Mouse (Mus musculus) hindbrain, embryonic 16.5 days (tissue): ENCODE results near the gene Mpig6b. TPM values are rescaled to one million over a fixed set of nuclear protein-coding genes. Genes with fewer than 3 reads are reported as not detected.
"Not testable (repeated sequence)": the region's sequence is repeated elsewhere in the genome, so short reads cannot be mapped to it uniquely, and the experiment has no call there.

Experiments used
- ATAC-seq: fragments of 200-750 bp; cut with Nextera tagmentation; 2 replicates; pipeline ENCODE4 v1.8.0; 2017; ENCODE audit warnings: moderate TSS enrichment, moderate library complexity
- H3K27ac ChIP-seq: fragments of 300-500 bp; sonication (generic); 2 replicates; pipeline ENCODE4 v1.5.1; 2014; ENCODE audit warnings: low read depth, mild to moderate bottlenecking, control low read depth, low read length, moderate library complexity
- H3K27me3 ChIP-seq: fragments of 300-500 bp; sonication (generic); replicated peaks from 2 replicates; pipeline ENCODE4 v1.6.1; 2014; ENCODE audit warnings: low read length; ENCODE audit not compliant: control insufficient read depth, insufficient read depth
- H3K36me3 ChIP-seq: fragments of 300-500 bp; sonication (generic); 2 replicates; pipeline ENCODE4 v1.6.1; 2014; ENCODE audit warnings: mild to moderate bottlenecking, low read length, moderate library complexity, mixed read lengths; ENCODE audit not compliant: control insufficient read depth, insufficient read depth
- H3K4me1 ChIP-seq: fragments of 300-500 bp; sonication (generic); 2 replicates; pipeline ENCODE4 v1.6.1; 2014; ENCODE audit warnings: low read depth, low read length; ENCODE audit not compliant: control insufficient read depth, insufficient read depth
- H3K4me2 ChIP-seq: fragments of 300-500 bp; sonication (generic); 2 replicates; pipeline ENCODE4 v1.6.1; 2014; ENCODE audit warnings: mild to moderate bottlenecking, low read length, control low read depth, moderate library complexity
- H3K4me3 ChIP-seq: fragments of 300-500 bp; sonication (generic); 2 replicates; pipeline ENCODE4 v1.5.1; 2014; ENCODE audit warnings: mild to moderate bottlenecking, low read length, control low read depth, moderate library complexity
- H3K9ac ChIP-seq: fragments of 300-500 bp; sonication (generic); 2 replicates; pipeline ENCODE4 v1.6.1; 2014; ENCODE audit warnings: low read depth, mild to moderate bottlenecking, control low read depth, low read length, moderate library complexity
- H3K9me3 ChIP-seq: fragments of 300-500 bp; sonication (generic); 2 replicates; pipeline ENCODE4 v1.6.1; 2014; ENCODE audit warnings: mild to moderate bottlenecking, low read length, moderate library complexity; ENCODE audit not compliant: control insufficient read depth
- WGBS: fragments of 180-500 bp; shearing (Covaris S2); extraction: QIAGEN DNeasy Blood & Tissue Kit; methylation state at CpG from one replicate; pipeline ENCODE4 v1.1.7; 2014; 5-methylcytosine and 5-hydroxymethylcytosine counted together
- polyA plus RNA-seq: library from polyadenylated mRNA; unstranded; fragments of >200 nt; fragmentation: Nextera tagmentation; extraction: Ambion mirVana; gene quantifications from 2 replicates; pipeline ENCODE4 v1.2.1, GENCODE M21; 2015

Gene Mpig6b
- polyA plus RNA-seq, 1 experiment from 2014 or later: 0.13 TPM

DNA sequence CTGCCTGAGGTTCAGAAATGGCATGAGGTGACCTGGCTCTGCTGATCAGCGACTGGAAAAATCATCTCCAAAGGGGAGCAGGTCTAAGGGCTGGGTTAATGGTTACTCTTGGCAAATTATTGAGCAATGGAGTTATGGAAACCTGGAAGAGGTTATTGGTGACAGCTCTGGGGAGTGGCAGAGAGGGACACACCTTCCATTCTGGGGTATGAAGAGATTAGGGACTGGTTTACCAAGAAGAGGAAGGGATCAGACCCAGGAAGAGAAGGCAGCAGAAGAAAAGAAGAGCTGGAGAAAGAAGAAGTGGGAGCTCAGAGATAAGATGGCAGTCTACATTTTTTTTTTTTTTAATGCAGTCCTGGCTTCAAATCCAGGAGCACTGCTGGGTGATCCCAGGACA, 18.3 kb downstream of the Mpig6b start:
- no peaks in the 10 kb centered on the region for H3K36me3 ChIP-seq
- WGBS: 65% methylated on average over 1 of the region's 1 CpGs
- no peaks in the 10 kb centered on the region for H3K9me3 ChIP-seq
- no peak overlapping the region for H3K4me2 ChIP-seq
- no peaks in the 10 kb centered on the region for H3K27me3 ChIP-seq
- no peak for ATAC-seq
- H3K27ac ChIP-seq: peak overlapping the region; percentile 13; the same call in 1 of the 2 replicates
- H3K4me3 ChIP-seq: no peak overlapping the region
- peaks cover 10% of the 10 kb centered on the region for H3K4me1 ChIP-seq
- H3K9ac ChIP-seq: no peak overlapping the region

DNA sequence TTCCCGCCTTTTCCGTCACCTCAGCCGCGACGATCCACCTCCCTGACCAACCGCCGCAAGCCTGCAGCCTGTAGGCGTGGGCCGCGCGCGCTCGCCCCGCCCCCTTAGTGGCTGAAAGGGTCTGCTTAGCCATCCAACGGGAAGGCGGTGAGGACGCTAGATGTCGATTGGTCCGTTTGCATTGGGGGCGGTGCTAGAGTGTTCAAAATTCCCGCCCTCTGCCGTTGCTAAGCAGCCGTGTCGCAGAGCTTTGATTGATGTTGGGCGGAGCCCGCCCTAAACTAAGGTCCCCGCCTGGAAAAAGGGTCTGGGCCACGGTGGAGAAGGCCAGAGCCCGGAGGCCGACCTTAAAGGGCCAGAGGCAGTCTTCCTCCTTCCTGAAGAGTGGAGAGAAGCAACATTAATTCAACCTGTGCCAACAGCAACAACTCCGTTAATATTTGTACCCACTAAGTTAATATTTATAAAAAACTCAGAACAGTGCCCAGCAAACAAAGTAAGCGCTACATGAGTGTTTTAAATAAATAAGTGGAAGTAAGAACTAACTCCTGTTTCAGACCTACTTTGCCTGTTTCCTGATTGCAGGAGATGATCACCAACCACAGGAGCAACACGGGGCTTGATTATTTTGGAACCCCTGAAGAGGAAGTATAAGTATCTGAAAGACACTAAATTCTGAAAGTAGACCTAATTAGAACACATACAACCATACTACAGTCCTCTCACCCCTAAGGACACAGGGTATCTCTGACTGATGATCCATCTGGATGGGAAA, 19.1 kb downstream of the Mpig6b start, which contains the start of gene Msh5:
TSS of gene Msh5 (minus strand) at position 65 of the 775 bp plus-strand sequence.
- peaks cover 10% of the 10 kb centered on the region for H3K4me1 ChIP-seq
- no peaks in the 10 kb centered on the region for H3K36me3 ChIP-seq
- ATAC-seq: peak; percentile 99
- H3K9me3 ChIP-seq: no peaks in the 10 kb centered on the region
- H3K27ac ChIP-seq: peak within 1 kb of the TSS; percentile 73
- 4% methylated on average over 33 of the region's 33 CpGs for WGBS
- H3K27me3 ChIP-seq: no peaks in the 10 kb centered on the region
- H3K4me2 ChIP-seq: peak within 1 kb of the TSS; percentile 96
- H3K9ac ChIP-seq: peak within 1 kb of the TSS; percentile 80
- H3K4me3 ChIP-seq: peak within 1 kb of the TSS; percentile 63

DNA sequence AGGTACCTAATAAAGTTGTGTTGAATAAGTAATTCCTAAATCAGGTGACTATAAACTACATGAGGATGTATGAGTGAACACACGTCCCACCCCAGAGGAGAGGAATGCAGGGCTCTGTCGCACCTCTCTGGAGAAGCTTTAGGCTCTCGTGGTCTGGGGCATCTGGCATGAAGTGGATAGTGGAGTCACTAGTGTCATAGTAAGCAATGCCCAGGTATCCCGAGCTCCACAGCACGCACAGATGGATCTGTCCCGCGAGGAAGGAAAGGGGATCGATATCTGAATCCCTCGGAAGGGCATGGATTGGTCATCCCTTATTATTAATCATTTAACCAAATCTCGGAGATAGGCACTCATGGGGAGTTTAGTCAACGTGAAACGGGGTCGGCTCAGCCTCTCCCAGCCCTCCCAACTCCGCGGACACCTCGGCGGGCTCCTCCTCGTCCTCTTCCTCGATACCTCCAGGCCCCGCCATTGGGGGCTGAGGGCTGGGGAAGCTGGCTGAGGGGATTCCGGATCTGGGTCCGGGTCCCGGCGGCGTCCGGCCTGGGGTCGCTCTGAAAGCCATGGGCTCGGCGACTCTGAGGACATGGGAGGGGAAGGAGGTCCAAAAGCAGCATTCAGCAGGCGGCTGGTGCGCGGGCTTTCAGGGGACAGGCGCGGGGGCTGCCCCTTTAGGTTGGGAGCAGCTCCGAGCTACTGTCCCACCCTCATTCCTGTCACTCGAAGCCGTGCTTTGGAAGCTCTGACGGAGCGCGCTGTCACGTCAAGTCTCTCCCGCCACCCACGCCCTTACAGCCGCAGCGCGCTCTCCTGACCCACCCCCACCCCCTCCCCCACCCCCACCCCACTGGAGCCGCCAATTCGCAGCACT, 19.9 kb downstream of the Mpig6b start:
- H3K4me2 ChIP-seq: peak overlapping the region; percentile 96
- peak overlapping the region; percentile 80 for H3K9ac ChIP-seq
- H3K9me3 ChIP-seq: no peaks in the 10 kb centered on the region
- H3K27ac ChIP-seq: peak overlapping the region; percentile 73
- no peaks in the 10 kb centered on the region for H3K36me3 ChIP-seq
- WGBS: 4% methylated on average over 36 of the region's 48 CpGs
- peak; percentile 78 for ATAC-seq
- peaks cover 5% of the 10 kb centered on the region for H3K4me1 ChIP-seq
- peak overlapping the region; percentile 63 for H3K4me3 ChIP-seq
- no peaks in the 10 kb centered on the region for H3K27me3 ChIP-seq

DNA sequence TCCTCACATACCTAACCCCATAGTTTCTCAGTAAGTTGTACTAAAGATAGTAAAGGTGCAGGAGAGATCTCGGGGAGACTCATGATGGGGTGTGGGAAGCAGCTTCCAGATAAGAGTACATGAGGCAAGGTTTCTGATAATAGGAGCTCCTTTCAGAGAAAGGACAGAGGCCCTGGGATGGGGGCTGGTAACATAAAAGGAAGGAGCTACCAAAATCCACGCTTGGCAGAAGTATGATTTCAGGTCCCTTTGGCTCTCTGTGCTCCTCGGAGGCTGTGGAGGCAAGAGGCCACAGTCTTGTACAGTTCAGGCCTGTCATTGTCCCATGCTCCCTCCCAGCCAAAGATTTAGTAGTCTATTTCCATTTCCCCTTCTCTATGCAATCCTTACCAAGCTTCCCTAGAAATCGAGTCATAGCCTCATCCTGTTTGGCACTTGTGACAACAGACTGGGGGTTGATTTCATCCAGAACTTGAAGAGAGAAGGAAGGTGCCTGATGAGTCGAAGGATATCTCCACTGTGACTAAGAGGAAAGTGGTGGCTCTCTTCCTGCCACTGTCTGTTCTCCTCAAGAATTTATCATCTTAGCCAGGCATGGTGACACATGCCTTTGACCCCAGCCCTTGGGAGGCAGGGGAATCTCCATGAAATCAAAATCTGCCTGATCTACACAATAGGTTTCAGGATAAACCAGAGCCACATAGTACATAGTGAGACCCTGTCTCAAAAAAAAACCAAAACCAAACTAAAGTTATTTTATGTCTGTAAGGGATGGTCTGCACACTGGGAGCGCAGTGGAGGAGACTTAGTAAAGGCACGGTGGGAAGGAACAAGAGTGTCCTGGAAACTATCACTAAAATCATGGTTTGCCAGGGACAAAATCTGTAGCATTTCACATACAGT, 20.8 kb downstream of the Mpig6b start:
- Histone ChIP-seq H3K36me3 (no peaks in the 10 kb centered on the region), H3K27ac (no peak overlapping the region), H3K4me1 (peaks cover 4% of the 10 kb centered on the region), H3K4me2 (peak overlapping the region; percentile 96), H3K27me3 (no peaks in the 10 kb centered on the region), H3K9ac (no peak overlapping the region), H3K9me3 (no peaks in the 10 kb centered on the region), H3K4me3 (no peak overlapping the region; the same call in 1 of the 2 replicates)
- whole genome bisulfite sequencing: 89% methylated on average over 7 of the region's 7 CpGs
- ATAC-seq: no peak

DNA sequence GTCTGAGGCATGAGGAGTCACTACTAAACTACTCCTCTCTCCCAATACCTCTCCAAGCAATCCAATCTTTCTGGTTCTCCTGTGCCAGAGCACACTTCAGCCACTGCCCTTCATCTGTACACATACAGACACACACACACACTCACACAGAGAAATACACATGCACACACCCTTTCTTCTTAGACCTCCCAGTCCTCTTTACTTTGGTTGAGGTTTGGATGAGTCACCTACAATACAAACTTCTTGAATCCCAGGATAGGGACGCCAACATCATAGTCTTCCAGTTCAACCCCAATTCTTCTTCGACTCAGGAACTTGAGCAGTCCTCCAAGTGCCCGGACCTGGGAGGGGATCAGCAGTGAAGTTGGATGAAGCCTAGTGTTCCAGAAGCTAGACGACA, 22.2 kb downstream of the Mpig6b start:
- no peak overlapping the region for H3K27ac ChIP-seq
- H3K36me3 ChIP-seq: no peaks in the 10 kb centered on the region
- H3K4me2 ChIP-seq: no peak overlapping the region
- H3K9me3 ChIP-seq: no peaks in the 10 kb centered on the region
- H3K4me3 ChIP-seq: no peak overlapping the region
- no peak for ATAC-seq
- no peak overlapping the region for H3K9ac ChIP-seq
- 92% methylated on average over 4 of the region's 4 CpGs for WGBS
- no peaks in the 10 kb centered on the region for H3K27me3 ChIP-seq
- no peaks in the 10 kb centered on the region for H3K4me1 ChIP-seq

DNA sequence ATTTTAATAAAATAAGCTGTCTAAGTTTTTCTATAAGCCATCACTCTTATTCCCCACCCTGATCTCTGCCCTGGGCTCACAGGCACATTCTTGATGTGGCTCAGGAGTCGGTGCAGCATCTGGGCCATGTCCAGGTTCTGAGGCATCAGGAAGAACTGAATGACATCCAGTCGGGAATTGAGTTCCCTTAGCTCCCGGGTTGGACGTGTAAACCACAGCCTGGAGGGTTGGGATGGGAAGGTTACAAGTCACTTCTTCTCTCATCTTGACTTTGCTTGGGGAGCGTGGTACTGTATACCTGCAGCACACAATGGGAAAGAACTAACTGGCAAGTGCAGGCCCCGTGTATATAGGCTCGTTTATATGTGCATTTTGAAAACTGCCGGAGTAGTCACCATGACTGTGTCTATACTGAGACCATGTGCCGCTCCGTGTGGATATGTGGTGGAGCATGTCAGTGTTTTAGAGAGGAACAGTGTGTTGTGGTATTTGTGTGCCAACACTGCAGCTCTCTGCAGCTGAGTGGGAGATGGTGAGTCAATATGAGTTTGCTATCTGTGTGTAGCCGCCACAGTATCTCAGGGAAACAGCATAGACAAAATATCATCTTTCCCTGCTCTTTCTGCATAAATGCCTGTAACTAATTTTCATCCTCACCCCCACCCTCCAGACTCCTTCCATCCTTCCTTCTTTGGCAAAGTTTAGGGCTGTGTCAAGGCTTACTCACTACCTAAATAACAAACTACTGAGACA, 26.7 kb downstream of the Mpig6b start:
- no peaks in the 10 kb centered on the region for H3K36me3 ChIP-seq
- no peaks in the 10 kb centered on the region for H3K9me3 ChIP-seq
- WGBS: 88% methylated on average over 11 of the region's 11 CpGs
- no peaks in the 10 kb centered on the region for H3K27me3 ChIP-seq
- H3K9ac ChIP-seq: no peak overlapping the region
- H3K4me2 ChIP-seq: no peak overlapping the region
- no peak for ATAC-seq
- no peak overlapping the region for H3K27ac ChIP-seq
- H3K4me3 ChIP-seq: no peak overlapping the region
- H3K4me1 ChIP-seq: no peaks in the 10 kb centered on the region

DNA sequence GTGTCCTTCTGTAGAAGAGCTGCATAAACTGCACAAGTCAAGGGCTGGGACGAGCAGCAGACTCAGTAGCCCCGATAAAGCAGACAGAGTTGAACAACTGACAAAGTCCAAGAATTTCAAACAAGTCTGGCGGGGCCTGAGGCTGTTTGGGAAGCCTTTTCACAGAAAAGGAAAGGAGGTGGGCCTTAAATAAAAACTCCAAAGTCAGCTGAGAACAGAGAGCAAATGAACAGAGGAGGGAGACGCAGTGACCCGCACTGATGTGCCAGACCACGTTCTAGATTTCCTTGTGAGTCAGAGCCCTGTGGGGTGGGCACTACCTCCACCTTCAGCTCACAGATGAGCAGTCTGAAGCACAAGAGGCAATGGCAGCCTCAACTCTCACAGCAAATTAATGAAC, 31.1 kb downstream of the Mpig6b start:
- H3K27me3 ChIP-seq: no peaks in the 10 kb centered on the region
- no peaks in the 10 kb centered on the region for H3K36me3 ChIP-seq
- no peak overlapping the region for H3K9ac ChIP-seq
- WGBS: 86% methylated on average over 6 of the region's 6 CpGs
- no peak for ATAC-seq
- no peak overlapping the region for H3K4me2 ChIP-seq
- no peaks in the 10 kb centered on the region for H3K9me3 ChIP-seq
- peaks cover 2% of the 10 kb centered on the region; the same call in 1 of the 2 replicates for H3K4me1 ChIP-seq
- no peak overlapping the region for H3K27ac ChIP-seq
- H3K4me3 ChIP-seq: no peak overlapping the region

DNA sequence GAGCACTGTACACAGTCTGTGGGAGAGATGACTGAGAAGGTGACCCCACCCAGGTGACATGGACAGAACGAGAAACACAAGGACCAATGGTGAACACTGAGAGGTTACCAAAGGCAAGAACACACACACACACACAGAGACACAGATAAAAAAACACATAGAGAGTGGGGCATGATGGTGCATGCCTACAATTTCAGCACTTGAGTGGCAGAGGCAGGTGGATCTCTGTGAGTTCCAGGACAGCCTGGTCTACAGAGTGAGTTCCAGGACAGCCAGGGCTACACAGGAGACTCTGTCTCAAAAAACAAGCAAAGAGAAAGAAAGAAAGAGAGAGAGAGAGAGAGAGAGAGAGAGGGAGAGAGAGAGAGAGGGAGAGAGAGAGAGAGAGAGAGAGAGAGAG, 32.3 kb downstream of the Mpig6b start:
- H3K36me3 ChIP-seq, H3K27ac ChIP-seq, H3K4me3 ChIP-seq, H3K4me1 ChIP-seq, H3K4me2 ChIP-seq, H3K9ac ChIP-seq, H3K27me3 ChIP-seq, H3K9me3 ChIP-seq, ATAC-seq: not testable (repeated sequence)
- WGBS: 89% methylated on average over 1 of the region's 1 CpGs
